Mouse (Mus musculus): Measurements from ENCODE around the gene Spata33.
"Not testable (repeated sequence)": the region's sequence is repeated elsewhere in the genome, so short reads cannot be mapped to it uniquely, and the experiment has no call there.

The Spata33 gene

GRCm38 (mm10) chr8:123212321-123213117 is at the start of gene Spata33, which contains the start of gene Chmp1a:
Gene Spata33, plus strand, starts transcription at chr8:123212832.
Gene Chmp1a, minus strand, starts transcription at chr8:123212763.
- peak; percentile 96 for DNase-seq (ENCODE audit: extremely low read depth, insufficient read length, low spot score)

GRCm38 (mm10) chr8:123181391-123181790 is 31.2 kb upstream of the Spata33 start:
- no peak for DNase-seq (ENCODE audit: extremely low read depth, insufficient read length, low spot score)

GRCm38 (mm10) chr8:123185566-123186409 is 26.8 kb upstream of the Spata33 start, which contains the start of gene Dpep1:
Gene Dpep1, plus strand, starts transcription at chr8:123186242.
- no peak for DNase-seq (ENCODE audit: extremely low read depth, insufficient read length, low spot score)

GRCm38 (mm10) chr8:123188006-123188405 is 24.6 kb upstream of the Spata33 start:
- DNase-seq (ENCODE audit: extremely low read depth, insufficient read length, low spot score), result no peak

GRCm38 (mm10) chr8:123188841-123189240 is 23.8 kb upstream of the Spata33 start:
- no peak for DNase-seq (ENCODE audit: extremely low read depth, insufficient read length, low spot score)

GRCm38 (mm10) chr8:123190678-123191077 is 22.0 kb upstream of the Spata33 start:
- DNase-seq (ENCODE audit: extremely low read depth, insufficient read length, low spot score), result peak; percentile 45

- DNase-seq (ENCODE audit: extremely low read depth, insufficient read length, low spot score), result no peak
Measured at GRCm38 (mm10) chr8:123191908-123192307, 20.7 kb upstream of the Spata33 start.

GRCm38 (mm10) chr8:123193771-123194170 is 18.9 kb upstream of the Spata33 start:
- no peak for DNase-seq (ENCODE audit: extremely low read depth, insufficient read length, low spot score)

GRCm38 (mm10) chr8:123197016-123197415 is 15.6 kb upstream of the Spata33 start:
- DNase-seq (ENCODE audit: extremely low read depth, insufficient read length, low spot score), result not testable (repeated sequence)

- no peak for DNase-seq (ENCODE audit: extremely low read depth, insufficient read length, low spot score)
Measured at GRCm38 (mm10) chr8:123199864-123200263, 12.8 kb upstream of the Spata33 start.

GRCm38 (mm10) chr8:123202288-123202687 is 10.3 kb upstream of the Spata33 start:
- DNase-seq (ENCODE audit: extremely low read depth, insufficient read length, low spot score), result no peak

- no peak for DNase-seq (ENCODE audit: extremely low read depth, insufficient read length, low spot score)
Measured at GRCm38 (mm10) chr8:123203571-123203970, 9.1 kb upstream of the Spata33 start.

GRCm38 (mm10) chr8:123211876-123212275 is 756 bp upstream of the Spata33 start:
- DNase-seq (ENCODE audit: extremely low read depth, insufficient read length, low spot score), result no peak

- no peak for DNase-seq (ENCODE audit: extremely low read depth, insufficient read length, low spot score)
Measured at GRCm38 (mm10) chr8:123213118-123213772, 613 bp downstream of the Spata33 start.

- no peak for DNase-seq (ENCODE audit: extremely low read depth, insufficient read length, low spot score)
Measured at GRCm38 (mm10) chr8:123215430-123215829, 2.8 kb downstream of the Spata33 start.

- DNase-seq (ENCODE audit: extremely low read depth, insufficient read length, low spot score), result peak; percentile 35
Measured at GRCm38 (mm10) chr8:123220917-123221316, 8.3 kb downstream of the Spata33 start.

- peak; percentile 83 for DNase-seq (ENCODE audit: extremely low read depth, insufficient read length, low spot score)
Measured at GRCm38 (mm10) chr8:123224278-123225266, 11.9 kb downstream of the Spata33 start, which contains the start of gene Cdk10. Gene Cdk10, plus strand, starts transcription at chr8:123224842.

GRCm38 (mm10) chr8:123228416-123228815 is 15.8 kb downstream of the Spata33 start:
- no peak for DNase-seq (ENCODE audit: extremely low read depth, insufficient read length, low spot score)

- not testable (repeated sequence) for DNase-seq (ENCODE audit: extremely low read depth, insufficient read length, low spot score)
Measured at GRCm38 (mm10) chr8:123230326-123230725, 17.7 kb downstream of the Spata33 start.

GRCm38 (mm10) chr8:123231742-123232141 is 19.1 kb downstream of the Spata33 start:
- DNase-seq (ENCODE audit: extremely low read depth, insufficient read length, low spot score), result no peak

Data from 3134 (cell line).